Mouse (Mus musculus): ENCODE results near the gene Tpi1.

Gene Tpi1

GRCm38 (mm10) chr6:124808358-124809012 is 5.6 kb downstream of the Tpi1 start, which contains the start of gene Spsb2:
Spsb2 (plus strand) TSS chr6:124808661.
- DNase-seq = peak; percentile 98

GRCm38 (mm10) chr6:124807986-124808357 is 6.1 kb downstream of the Tpi1 start:
- peak; percentile 85 for DNase-seq

DNA sequence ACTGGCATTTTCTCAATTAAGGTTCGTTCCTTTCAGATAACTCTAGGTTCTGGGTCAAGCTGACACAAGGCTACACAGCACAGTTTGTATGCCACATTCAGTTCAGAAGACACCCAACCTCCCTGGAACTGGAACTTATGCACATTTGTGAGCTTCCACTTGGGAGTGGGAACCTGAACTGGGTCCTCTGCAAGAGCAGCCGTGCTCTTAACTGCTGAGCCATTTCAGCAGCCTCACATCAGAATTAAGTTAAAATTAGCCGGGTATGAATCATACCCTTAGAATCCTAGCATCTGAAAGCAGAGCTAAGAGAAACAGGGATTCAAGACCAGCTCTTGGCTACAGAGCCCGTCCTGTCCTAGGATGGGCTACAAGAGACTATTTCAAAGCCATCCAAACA is 6.7 kb downstream of the Tpi1 start:
- peak; percentile 83 for DNase-seq

DNA sequence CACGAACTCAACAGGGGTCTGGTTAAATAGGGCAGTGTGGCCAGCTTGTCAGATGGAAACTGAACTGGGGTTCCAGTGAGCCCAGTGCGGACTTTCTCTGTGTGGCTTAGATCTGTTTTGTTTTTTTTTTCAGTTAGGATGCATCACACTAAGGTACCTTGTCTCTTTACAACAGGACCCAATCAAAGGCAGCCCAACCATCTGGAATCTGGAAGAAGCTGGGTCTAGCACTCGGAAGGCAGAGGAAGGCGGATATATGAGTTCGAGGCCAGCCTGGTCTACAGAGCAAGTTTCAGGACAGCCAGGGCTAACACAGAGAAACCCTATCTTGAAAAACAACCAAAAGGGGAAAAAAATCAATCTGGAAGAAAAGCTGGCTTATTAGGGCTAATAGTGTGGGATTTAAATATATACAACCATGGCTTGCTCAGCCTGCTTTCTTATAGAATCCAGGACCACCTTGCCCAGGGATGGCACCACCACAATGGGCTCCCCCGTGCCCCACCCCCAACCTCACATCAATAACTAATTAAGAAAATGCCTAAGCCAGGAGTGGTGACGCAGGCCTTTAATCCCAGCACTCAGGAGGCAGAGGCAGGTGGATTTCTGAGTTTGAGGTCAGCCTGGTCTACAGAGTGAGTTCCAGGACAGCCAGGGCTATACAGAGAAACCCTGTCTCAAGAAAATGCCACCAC is 7.5 kb downstream of the Tpi1 start:
- peak; percentile 91 for DNase-seq

DNA sequence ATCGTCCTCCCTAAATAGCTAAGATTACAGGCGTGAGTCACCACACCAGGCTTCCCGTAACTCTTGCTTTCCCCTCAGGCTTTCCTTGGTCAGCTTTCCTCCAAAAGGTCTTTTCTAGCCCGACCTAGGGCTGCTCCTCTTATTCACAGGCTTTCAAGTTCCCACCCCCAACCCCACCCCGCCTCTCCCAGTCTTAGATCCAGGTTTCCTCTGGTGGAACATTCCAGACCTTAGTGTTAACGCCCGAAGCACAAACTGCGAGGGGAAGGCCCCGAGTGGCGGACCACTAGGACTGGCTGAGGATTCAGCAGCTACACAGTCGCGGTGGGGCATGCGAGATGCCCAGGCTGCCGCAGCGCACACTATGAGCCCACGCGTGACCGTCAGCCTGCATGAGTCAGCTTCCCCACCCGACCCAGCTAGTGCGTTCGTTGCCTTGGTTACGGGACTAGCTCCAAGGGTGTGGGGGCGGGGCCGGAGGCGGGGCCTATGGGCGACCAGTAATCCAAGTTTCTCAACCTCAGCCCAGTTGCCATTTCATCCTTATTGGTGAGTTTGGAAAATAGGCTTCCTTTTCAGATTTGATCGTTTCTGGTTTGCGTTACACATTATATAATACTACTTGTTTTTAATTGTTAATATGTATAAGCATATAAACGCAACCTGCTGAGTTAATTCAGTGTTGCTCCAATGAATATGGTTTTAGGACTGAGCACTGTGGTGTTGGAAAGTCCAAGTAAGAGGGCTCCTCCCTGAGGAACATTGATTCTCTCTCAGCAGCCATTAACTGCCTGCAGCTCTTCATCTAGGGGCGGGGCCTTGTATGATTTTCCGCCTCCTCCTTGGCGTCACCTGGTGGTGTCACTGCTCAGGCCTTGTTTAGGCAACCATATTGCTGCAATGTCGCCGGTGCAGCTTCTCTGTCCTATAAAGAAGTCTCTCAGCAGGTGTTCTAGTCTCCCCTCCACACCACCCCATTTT is 8.5 kb downstream of the Tpi1 start:
- peak; percentile 100 for DNase-seq

DNA sequence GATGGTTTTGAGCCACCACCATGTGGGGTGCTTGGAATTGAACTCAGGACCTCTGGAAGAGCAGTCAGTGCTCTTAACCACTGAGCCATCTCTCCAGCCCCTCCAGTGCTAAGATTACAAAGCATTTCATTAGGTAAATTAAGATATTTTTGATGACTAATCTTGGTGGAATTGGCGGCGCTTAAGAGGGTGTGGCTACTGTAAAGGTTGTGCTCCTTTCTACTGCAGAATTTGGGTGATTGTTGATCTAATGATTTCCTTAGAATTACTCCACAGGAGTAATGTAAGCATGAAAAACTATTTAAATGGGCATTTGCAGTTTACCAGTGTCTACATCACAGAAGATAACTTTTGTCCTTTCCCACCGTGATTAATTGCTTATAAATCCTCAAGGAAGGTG is 9.8 kb downstream of the Tpi1 start:
- peak; percentile 45 for DNase-seq

DNA sequence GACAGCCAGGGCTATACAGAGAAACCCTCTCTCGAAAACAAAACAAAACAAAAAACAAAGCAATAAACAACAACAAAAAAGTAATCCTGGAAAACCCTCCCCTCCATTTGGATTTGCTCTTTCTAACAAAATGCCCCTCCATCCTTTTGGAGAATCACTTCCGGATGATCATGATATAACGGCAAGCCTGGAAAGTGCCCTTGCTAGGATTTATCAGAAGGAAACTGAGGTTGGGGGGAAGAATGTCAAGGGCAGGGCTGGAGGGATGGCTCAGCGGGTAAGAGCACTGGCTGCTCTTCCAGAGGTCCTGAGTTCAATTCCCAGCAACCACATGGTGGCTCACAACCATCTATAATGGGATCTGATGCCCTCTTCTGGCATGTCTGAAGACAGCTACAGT is 10.4 kb downstream of the Tpi1 start:
- DNase-seq = peak; percentile 66

DNA sequence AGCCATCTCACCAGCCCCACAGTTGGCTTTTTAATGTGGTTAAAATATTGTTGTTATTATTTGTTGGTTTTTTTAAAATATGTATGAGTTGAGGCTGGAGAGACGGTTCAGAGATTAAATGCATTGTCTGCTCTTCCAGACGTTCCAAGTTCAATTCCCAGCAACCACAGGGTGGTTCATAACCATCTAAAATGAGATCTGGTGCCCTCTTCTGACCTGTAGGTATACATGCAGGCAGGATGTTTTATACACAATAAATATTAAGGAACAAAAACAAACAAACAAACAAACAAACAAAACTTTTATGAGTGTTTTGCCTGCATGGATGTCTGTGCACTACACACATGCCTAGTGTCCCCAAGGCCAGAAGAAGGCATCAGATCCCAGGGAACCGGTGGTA is 11.0 kb downstream of the Tpi1 start:
- DNase-seq = peak; percentile 51

GRCm38 (mm10) chr6:124802400-124802799 is 11.7 kb downstream of the Tpi1 start:
- peak; percentile 60 for DNase-seq

DNA sequence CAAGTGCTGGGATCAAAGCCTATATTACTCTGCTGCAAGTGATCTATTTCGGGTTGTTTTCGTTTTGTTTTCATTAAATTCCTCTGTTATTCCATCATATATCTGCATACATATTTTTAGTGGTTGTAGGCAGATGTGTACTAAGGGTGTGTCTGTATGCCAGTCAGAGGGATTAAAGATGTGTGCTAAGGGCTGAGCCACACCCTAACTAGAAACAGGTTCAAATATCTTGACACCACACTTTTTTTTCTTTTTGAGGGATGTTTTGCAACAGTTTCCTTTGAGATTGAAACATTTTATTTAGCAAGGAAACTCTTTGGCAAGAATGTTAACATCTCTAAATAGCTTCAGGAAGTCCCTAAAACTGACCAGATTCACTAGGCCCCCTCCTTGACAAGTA is 17.9 kb downstream of the Tpi1 start:
- DNase-seq = no peak

- no peak for DNase-seq
These were observed 18.3 kb downstream of the Tpi1 start for GRCm38 (mm10) chr6:124795781-124796180.

- DNase-seq = peak; percentile 25
These were observed 22.2 kb downstream of the Tpi1 start for GRCm38 (mm10) chr6:124791911-124792310.

DNA sequence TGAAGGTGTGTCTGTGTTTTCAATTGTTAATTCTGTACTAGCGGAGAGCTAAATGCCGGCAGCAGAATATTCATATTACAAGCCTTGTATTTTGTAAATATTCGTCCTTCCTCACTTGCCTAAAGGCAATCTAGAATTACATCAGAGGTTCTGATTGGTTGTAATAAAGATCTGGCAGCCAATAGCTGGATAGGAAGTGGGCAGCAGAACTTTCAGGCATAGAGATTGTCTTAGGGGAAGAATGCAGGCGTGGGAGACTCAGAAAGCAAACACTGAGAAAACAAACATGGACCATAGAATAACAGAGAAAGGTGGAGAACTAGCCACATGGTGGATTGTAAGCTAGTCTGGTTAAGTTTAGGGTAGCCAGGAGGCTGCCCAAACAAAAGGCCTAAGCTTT is 24.0 kb downstream of the Tpi1 start:
- DNase-seq = no peak

GRCm38 (mm10) chr6:124789519-124789918 is 24.6 kb downstream of the Tpi1 start:
- DNase-seq = peak; percentile 48

DNA sequence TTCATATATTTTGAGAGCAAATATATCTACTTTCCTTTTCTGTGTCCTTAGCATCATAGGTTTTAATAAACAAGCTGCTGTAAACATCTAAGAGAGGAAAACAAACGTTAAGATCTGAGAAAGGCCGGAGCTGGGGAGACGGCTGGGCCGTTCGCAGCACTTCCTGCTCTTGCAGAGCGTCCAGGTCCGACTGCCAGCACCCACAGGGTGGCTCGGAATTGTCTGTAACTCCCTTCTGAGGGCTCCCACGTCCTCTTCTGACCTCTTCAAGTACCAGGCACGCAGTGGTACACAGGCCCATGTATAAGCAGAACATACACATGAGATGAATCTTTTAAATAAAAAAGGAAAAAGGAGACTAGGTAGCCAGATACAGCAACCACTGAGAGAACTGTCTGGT is 26.4 kb downstream of the Tpi1 start:
- no peak for DNase-seq

GRCm38 (mm10) chr6:124786756-124787420 is 27.2 kb downstream of the Tpi1 start:
- no peak for DNase-seq

DNA sequence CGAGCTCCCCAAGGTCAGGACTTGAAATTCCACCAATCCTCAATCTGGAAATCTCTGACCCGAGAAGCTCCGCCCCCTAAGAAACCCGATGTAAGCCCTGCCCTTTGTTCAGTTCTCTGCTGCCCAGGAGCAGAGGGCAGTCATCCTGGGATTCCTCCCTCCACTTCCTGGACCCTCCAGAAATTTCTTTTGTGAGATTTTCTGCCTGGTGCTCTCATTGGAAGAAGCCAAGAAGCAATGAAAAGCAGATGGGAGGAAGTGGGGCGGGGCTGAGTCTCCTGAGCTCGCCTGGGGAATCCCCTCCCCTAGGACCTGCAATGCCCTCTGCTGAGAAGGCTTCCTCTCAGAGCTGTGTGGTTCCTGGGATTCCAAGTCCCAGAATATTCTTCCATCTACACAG is 31.7 kb downstream of the Tpi1 start:
- DNase-seq = peak; percentile 95

DNA sequence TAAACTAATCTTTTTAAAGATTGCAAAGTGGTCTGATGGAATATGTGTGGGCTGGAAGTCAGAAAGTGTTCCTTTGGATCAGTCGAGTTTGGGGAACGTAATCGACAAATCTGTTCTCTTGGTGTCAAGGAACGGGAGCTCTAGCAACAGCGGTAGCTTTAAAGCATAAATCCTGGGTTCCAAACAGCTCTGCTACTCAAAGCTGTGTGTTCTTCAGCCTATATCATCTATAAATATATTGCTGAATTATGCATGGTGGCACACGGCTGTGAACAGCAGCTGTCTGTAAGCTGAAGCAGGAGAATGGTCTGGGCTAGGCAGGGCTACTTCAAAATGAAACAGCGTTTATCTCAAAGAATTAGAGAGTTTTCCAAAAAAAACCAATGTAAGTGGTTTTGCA is 33.2 kb downstream of the Tpi1 start:
- no peak for DNase-seq

DNA sequence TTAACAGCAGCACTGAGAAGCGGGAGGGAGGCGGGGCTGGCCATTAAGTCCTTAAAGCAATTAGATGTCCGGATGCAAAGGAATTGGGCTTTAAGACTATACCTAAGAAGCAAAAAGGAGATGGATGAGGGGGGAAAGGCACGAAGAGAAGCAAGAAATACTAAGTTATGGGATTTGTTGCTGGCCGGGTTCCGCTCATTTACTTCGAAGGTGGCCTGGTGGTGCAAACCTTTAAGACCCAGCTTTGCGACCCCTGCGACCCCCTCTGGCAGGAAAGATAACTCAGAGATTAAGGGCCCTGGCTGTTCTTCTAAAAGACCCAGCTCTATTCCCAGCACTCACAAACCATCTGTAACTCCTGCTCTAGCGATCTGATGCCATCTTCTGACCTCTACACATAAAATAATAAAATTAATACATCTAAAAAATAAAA is 34.1 kb downstream of the Tpi1 start:
- DNase-seq = no peak

GRCm38 (mm10) chr6:124779222-124779983 is 34.7 kb downstream of the Tpi1 start, which contains the start of gene Lrrc23:
Lrrc23 (minus strand) TSS chr6:124779727.
- DNase-seq = peak; percentile 95

GRCm38 (mm10) chr6:124770511-124770910 is 43.6 kb downstream of the Tpi1 start:
- no peak for DNase-seq

DNA sequence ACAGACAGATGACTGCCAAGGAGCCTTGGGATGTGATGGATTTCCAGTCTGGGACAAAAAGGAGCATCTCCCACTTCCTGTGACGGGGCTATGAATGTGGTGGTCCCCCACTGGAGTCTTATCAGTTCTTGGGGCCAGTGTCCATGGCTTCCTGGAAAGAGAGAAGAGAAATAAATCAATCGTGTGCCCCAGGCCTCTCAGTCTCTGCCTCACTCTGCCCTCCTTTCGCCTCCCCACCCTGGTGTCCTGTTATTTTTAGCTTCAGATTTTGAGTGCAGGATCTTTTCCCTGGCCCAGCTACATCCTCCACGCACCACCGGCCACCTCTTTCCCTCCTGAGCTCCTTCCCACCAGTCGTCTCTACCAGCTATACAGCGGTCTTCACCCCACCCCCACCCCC is 44.1 kb downstream of the Tpi1 start:
- no peak for DNase-seq

All from heart, adult 11 months (tissue).